Mouse (Mus musculus) megakaryocyte, embryonic 14.5 days (primary cell): ENCODE results near the gene Eral1. TPM values are rescaled to one million over a fixed set of nuclear protein-coding genes. Genes with fewer than 3 reads are reported as not detected.

Source experiments
- H3K27me3 ChIP-seq: replicated peaks from 2 replicates; pipeline ENCODE3; 2012; ENCODE audit warnings: inconsistent platforms
- H3K36me3 ChIP-seq: replicated peaks from 2 replicates; pipeline ENCODE3; 2012; ENCODE audit warnings: low read length, inconsistent platforms, mixed read lengths
- H3K4me1 ChIP-seq: 2 replicates; pipeline ENCODE4 v1.6.1; 2012; ENCODE audit warnings: inconsistent platforms
- H3K4me3 ChIP-seq: replicated peaks from 2 replicates; pipeline ENCODE3; 2012; ENCODE audit warnings: moderate library complexity, mild to moderate bottlenecking, inconsistent platforms
- H3K9me3 ChIP-seq: 2 replicates; pipeline ENCODE4 v1.6.1; 2012; ENCODE audit warnings: inconsistent platforms
- FLI1 ChIP-seq: IDR thresholded peaks from 2 replicates; pipeline ENCODE4 v1.6.1; 2012; ENCODE audit warnings: low read length, inconsistent platforms, mixed read lengths
- GATA1 ChIP-seq: IDR thresholded peaks from 3 replicates; pipeline ENCODE4 v1.6.1; 2012; ENCODE audit warnings: mixed read lengths, low read length, inconsistent platforms, borderline replicate concordance
- polyA plus RNA-seq: library from polyadenylated mRNA; stranded (reverse); fragments of >175 nt; gene quantifications from 2 replicates; pipeline ENCODE4 v1.2.3, GENCODE M21; 2012; ENCODE audit warnings: low replicate concordance; ENCODE audit not compliant: insufficient read depth

Eral1 gene
- polyA plus RNA-seq = 1.6 TPM in 1 of 2 replicates, not detected in the other

DNA sequence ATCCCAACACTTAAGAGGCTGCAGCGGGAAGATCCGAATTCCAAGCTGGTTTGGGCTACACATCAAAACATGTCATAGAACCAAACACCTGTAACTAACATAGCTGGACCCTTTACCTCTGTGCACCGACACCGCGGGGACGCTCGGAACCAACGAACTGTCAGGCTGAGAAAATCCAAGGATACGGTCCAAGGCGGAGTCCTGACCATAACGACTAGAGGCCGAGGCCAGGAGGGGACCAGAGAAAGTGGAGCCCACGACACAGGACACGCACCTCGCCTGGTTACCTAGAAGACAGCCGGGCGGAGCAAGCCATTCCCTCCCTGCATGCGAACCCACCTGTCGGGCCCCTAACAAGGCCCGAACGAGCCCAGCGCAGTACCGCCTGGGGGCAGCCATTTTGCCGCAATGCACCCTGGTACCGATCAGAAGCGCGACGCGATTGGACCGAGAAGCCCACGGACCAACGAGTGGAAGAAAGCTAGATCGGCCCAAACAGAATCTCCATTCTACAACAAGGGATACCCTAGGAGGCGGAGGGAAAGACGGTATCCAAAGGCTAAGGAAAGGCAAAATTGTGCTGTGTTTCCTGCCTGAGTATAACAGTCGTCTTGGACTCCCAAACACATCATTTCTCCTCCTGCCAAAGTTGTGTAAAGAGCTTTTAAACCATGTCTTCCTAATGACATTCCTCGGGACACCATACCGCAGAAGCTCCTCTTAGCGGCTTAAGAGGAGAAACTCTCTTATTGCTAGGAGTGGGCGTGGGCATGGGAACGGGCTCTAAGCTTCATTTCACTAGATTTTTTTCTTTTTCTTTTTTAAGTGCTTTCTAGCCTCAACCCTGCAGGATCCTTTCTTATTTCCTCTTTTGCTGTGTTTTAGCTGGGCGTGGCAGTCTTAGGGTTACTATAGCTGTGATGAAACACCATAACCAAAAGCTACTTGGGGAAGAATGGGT is at the start of gene Eral1:
Eral1 (minus strand) TSS at position 423 of the 961 bp plus-strand sequence.
- no peak for TF ChIP-seq GATA1
- TF ChIP-seq FLI1 = no peak
- Histone ChIP-seq H3K36me3 (peaks cover 27% of the 10 kb centered on the region), H3K4me1 (peaks cover 36% of the 10 kb centered on the region), H3K9me3 (no peaks in the 10 kb centered on the region), H3K27me3 (no peaks in the 10 kb centered on the region), H3K4me3 (peak within 1 kb of the TSS; percentile 94)

DNA sequence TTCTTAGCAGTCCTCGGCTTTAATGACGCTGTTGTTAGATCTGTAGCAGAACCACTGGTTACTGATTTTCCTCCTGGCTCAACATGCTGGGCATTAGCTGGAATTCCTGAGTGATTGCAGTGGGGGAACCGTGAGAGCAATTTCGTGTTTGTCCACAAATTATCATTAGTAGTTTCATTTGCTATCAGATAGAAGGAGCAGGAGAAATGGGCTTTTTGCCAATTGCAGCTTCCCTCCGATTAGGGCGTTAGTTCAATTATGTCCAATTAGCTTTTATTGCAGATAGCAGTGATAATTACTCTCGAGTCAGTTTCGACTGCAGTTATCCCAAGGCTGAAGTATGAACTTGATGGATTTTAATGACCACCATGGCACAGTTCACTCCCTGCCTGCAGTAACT is 49.3 kb upstream of the Eral1 start:
- Histone ChIP-seq H3K4me3 (no peak overlapping the region), H3K4me1 (peaks cover 88% of the 10 kb centered on the region), H3K9me3 (no peaks in the 10 kb centered on the region), H3K36me3 (peaks cover 41% of the 10 kb centered on the region), H3K27me3 (no peaks in the 10 kb centered on the region)
- no peak for TF ChIP-seq FLI1
- no peak for TF ChIP-seq GATA1

GRCm38 (mm10) chr11:78126739-78127138 is 46.6 kb upstream of the Eral1 start:
- TF ChIP-seq FLI1 = no peak
- no peak for TF ChIP-seq GATA1
- Histone ChIP-seq H3K27me3 (no peaks in the 10 kb centered on the region), H3K36me3 (peaks cover 34% of the 10 kb centered on the region), H3K4me1 (peaks cover 85% of the 10 kb centered on the region), H3K9me3 (no peaks in the 10 kb centered on the region), H3K4me3 (peak overlapping the region; percentile 85)

DNA sequence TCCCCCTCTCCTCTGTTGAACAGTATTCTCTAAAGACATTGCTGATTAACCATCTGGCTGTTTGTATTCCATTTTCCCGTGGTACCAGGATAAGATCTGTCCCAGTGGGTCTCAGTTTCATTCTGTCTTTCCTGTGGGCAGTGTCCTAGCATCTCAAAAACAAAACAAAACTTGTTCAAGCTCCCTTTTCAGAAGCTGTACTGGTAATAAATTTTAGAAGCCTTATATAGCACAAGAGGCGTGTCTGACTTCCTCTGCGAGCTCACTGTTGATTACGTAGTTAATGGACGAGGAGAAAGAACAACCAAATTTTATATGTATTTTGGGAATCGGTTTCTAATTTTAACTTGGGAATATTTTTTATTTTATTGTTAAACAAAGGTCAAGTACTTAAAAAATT is 45.5 kb upstream of the Eral1 start:
- Histone ChIP-seq H3K36me3 (peaks cover 24% of the 10 kb centered on the region), H3K4me3 (peak overlapping the region; percentile 87), H3K4me1 (peaks cover 89% of the 10 kb centered on the region), H3K9me3 (no peaks in the 10 kb centered on the region), H3K27me3 (no peaks in the 10 kb centered on the region)
- TF ChIP-seq FLI1 (no peak), GATA1 (no peak)

DNA sequence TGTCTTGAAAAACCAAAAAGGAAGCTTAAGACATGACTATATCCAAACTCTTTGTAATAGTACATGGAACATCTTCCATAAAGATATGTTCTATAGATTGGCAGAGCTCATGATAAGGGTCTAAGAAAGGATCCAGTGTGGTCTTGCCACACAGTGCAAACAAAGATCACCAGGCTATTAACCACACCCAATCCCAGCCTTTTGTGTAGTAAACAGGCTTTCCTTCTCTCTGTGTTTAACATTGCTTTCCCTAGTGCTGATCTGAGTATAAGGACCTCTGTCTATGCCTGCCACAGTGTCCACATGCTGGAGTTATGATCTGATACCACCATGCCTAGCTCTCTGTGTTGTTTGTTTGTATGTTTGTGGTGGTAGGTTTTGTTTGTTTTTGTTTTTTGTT is 43.6 kb upstream of the Eral1 start:
- Histone ChIP-seq H3K36me3 (peaks cover 14% of the 10 kb centered on the region), H3K9me3 (no peaks in the 10 kb centered on the region), H3K27me3 (no peaks in the 10 kb centered on the region), H3K4me1 (peaks cover 95% of the 10 kb centered on the region), H3K4me3 (no peak overlapping the region)
- TF ChIP-seq FLI1 (no peak), GATA1 (no peak)

DNA sequence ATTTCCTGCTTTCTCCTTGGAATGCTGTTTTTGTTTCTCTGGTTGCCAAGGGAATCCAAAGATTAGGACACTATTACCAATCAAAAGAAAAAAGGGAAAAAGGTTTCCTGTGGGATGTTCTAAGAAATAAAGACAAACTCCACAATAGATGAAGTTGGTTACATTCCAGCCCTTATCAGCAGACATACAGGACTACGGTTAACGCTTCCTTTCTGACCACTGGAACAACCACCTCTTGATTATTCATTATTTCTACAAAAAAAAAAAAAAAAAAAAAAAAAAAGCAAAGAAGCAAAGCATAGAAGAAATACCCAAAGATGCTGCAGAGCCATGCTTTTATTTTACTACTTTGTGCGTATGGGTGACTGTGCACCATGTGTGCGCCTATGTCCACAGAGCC is 42.6 kb upstream of the Eral1 start:
- H3K9me3 ChIP-seq = no peaks in the 10 kb centered on the region
- H3K4me1 ChIP-seq = peaks cover 96% of the 10 kb centered on the region
- no peak overlapping the region for H3K4me3 ChIP-seq
- TF ChIP-seq FLI1 (no peak), GATA1 (no peak; the same call in 2 of the 3 replicates)
- H3K27me3 ChIP-seq = no peaks in the 10 kb centered on the region
- H3K36me3 ChIP-seq = peaks cover 5% of the 10 kb centered on the region

DNA sequence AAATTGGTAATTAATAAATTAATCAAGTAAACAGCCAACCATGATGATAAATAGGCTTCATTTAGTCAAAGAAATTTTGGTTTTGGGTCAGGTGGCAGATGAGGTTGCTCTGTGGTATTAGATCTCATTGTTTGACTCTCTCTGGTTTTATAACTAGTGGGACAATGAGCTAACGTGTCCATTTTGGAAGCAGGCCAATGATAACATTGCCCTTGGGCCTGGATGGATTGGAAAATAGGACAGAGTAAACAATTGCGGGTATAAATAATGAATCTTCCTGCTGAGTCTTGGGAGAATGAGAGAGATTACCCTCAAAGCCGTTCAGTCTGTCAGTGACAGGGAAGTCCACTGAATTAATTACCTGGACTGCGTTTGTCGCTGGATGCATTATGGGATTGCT is 41.0 kb upstream of the Eral1 start:
- H3K4me3 ChIP-seq = no peak overlapping the region
- H3K36me3 ChIP-seq = no peaks in the 10 kb centered on the region
- no peaks in the 10 kb centered on the region for H3K9me3 ChIP-seq
- H3K27me3 ChIP-seq = no peaks in the 10 kb centered on the region
- peaks cover 95% of the 10 kb centered on the region for H3K4me1 ChIP-seq
- no peak for TF ChIP-seq FLI1
- TF ChIP-seq GATA1 = no peak

- Histone ChIP-seq H3K36me3 (no peaks in the 10 kb centered on the region), H3K27me3 (no peaks in the 10 kb centered on the region), H3K4me1 (peaks cover 85% of the 10 kb centered on the region), H3K9me3 (no peaks in the 10 kb centered on the region), H3K4me3 (peak overlapping the region; percentile 85)
- TF ChIP-seq GATA1 (no peak), FLI1 (no peak)
Observed at GRCm38 (mm10) chr11:78119898-78120297, 39.7 kb upstream of the Eral1 start.

GRCm38 (mm10) chr11:78118467-78118866 is 38.3 kb upstream of the Eral1 start:
- Histone ChIP-seq H3K27me3 (no peaks in the 10 kb centered on the region), H3K4me3 (peak overlapping the region; percentile 56), H3K9me3 (no peaks in the 10 kb centered on the region), H3K36me3 (no peaks in the 10 kb centered on the region), H3K4me1 (peaks cover 85% of the 10 kb centered on the region)
- no peak for TF ChIP-seq GATA1
- no peak for TF ChIP-seq FLI1

DNA sequence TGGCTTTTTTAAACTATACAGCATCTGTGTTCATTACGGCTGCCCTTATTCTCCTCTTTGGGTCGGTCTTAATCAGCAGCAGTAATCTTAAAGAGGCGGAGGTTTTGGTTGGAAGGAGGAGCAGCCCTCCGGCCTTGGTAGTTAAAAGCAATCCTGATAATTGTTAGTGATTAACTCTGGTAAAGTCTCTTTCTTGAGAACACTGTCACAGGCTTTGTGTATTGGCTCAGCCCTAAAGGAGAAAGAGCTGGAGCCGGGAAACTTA is 35.9 kb upstream of the Eral1 start:
- no peaks in the 10 kb centered on the region for H3K36me3 ChIP-seq
- H3K9me3 ChIP-seq = no peaks in the 10 kb centered on the region
- no peaks in the 10 kb centered on the region for H3K27me3 ChIP-seq
- H3K4me3 ChIP-seq = peak overlapping the region; percentile 98
- peaks cover 82% of the 10 kb centered on the region for H3K4me1 ChIP-seq
- TF ChIP-seq GATA1 (no peak), FLI1 (no peak)

DNA sequence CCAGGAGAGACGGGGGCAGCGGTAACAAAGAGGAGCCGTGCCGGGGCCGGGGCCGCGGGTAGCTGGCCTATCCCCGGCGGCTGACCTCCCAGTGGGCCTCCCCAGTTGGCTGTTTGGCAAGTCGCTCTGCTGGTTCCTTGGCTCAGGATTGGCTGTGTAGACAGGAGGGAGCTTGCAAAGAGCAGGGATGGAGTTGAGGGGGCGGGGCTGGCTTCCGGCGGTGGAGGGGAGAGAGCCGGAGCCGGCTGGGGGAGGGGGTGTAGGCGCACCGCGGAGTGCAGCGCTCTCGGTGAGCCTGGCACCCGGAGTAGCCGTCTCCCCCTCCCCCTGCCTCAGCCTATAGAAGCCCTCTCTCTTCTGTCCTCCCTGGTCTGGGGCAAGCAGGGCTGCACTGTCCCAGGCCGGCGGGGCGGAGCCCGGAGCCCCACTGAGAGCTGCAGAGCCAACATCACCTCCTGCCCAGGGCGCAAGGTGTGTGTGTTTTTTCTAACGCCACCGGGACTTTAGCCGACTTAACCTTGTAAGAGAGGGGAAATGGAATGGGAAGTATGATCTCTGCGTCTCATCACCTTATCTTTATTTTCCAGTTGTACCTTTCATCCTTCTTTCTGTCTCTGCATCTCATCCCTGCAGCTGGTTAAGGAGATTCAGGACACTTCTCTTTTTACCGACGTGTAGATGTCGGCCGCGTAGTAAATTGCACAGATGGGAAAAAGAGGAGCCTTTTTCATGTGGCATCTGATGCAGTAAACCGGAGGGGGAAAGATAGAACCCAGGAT is 35.4 kb upstream of the Eral1 start:
- Histone ChIP-seq H3K9me3 (no peaks in the 10 kb centered on the region), H3K4me3 (peak overlapping the region; percentile 98), H3K4me1 (peaks cover 78% of the 10 kb centered on the region), H3K36me3 (no peaks in the 10 kb centered on the region), H3K27me3 (no peaks in the 10 kb centered on the region)
- TF ChIP-seq FLI1 (no peak), GATA1 (no peak)
